Mouse (Mus musculus) intestine, embryonic 15.5 days (tissue): ENCODE results near the gene Zfp628. TPM values are rescaled to one million over a fixed set of nuclear protein-coding genes. Genes with fewer than 3 reads are reported as not detected.

ENCODE experiments used
- ATAC-seq: fragments of 200-750 bp; cut with Nextera tagmentation; 2 replicates; pipeline ENCODE4 v1.8.0; 2017; ENCODE audit warnings: moderate TSS enrichment, moderate library complexity
- H3K27ac ChIP-seq: fragments of 300-500 bp; sonication (generic); 2 replicates; pipeline ENCODE4 v1.5.1; 2015; ENCODE audit warnings: mild to moderate bottlenecking, inconsistent platforms
- H3K27me3 ChIP-seq: fragments of 300-500 bp; sonication (generic); replicated peaks from 2 replicates; pipeline ENCODE4 v1.6.1; 2015; ENCODE audit warnings: inconsistent platforms
- H3K36me3 ChIP-seq: fragments of 300-500 bp; sonication (generic); 2 replicates; pipeline ENCODE4 v1.6.1; 2015; ENCODE audit warnings: inconsistent platforms
- H3K4me1 ChIP-seq: fragments of 300-500 bp; sonication (generic); replicated peaks from 2 replicates; pipeline ENCODE4 v1.6.1; 2015; ENCODE audit warnings: inconsistent platforms
- H3K4me2 ChIP-seq: fragments of 300-500 bp; sonication (generic); replicated peaks from 2 replicates; pipeline ENCODE4 v1.6.1; 2015; ENCODE audit warnings: mild to moderate bottlenecking, inconsistent platforms
- H3K4me3 ChIP-seq: fragments of 300-500 bp; sonication (generic); replicated peaks from 2 replicates; pipeline ENCODE4 v1.5.1; 2015; ENCODE audit warnings: inconsistent platforms
- H3K9ac ChIP-seq: fragments of 300-500 bp; sonication (generic); 2 replicates; pipeline ENCODE4 v1.6.1; 2015; ENCODE audit warnings: inconsistent platforms
- H3K9me3 ChIP-seq: fragments of 300-500 bp; sonication (generic); 2 replicates; pipeline ENCODE4 v1.6.1; 2016; ENCODE audit warnings: inconsistent platforms
- WGBS: fragments of 180-500 bp; shearing (Covaris S2); methylation state at CpG from one replicate; pipeline ENCODE4 v1.1.7; 2015; 5-methylcytosine and 5-hydroxymethylcytosine counted together
- polyA plus RNA-seq: library from polyadenylated mRNA; unstranded; fragments of >200 nt; fragmentation: Nextera tagmentation; extraction: Ambion mirVana; gene quantifications from 2 replicates; pipeline ENCODE4 v1.2.1, GENCODE M21; 2015

Gene Zfp628
- polyA plus RNA-seq, 1 experiment from 2014 or later, result 3.4 TPM

- no peak overlapping the region for H3K4me3 ChIP-seq
- no peak overlapping the region for H3K4me2 ChIP-seq
- no peaks in the 10 kb centered on the region for H3K9me3 ChIP-seq
- H3K27ac ChIP-seq, result no peak overlapping the region
- 90% methylated on average over 19 of the region's 19 CpGs for WGBS
- H3K4me1 ChIP-seq, result peaks cover 39% of the 10 kb centered on the region
- peaks cover 28% of the 10 kb centered on the region for H3K36me3 ChIP-seq
- H3K9ac ChIP-seq, result no peak overlapping the region
- no peak for ATAC-seq
- H3K27me3 ChIP-seq, result no peaks in the 10 kb centered on the region
These were observed 5.5 kb downstream of the Zfp628 start for GRCm38 (mm10) chr7:4920496-4920895.

DNA sequence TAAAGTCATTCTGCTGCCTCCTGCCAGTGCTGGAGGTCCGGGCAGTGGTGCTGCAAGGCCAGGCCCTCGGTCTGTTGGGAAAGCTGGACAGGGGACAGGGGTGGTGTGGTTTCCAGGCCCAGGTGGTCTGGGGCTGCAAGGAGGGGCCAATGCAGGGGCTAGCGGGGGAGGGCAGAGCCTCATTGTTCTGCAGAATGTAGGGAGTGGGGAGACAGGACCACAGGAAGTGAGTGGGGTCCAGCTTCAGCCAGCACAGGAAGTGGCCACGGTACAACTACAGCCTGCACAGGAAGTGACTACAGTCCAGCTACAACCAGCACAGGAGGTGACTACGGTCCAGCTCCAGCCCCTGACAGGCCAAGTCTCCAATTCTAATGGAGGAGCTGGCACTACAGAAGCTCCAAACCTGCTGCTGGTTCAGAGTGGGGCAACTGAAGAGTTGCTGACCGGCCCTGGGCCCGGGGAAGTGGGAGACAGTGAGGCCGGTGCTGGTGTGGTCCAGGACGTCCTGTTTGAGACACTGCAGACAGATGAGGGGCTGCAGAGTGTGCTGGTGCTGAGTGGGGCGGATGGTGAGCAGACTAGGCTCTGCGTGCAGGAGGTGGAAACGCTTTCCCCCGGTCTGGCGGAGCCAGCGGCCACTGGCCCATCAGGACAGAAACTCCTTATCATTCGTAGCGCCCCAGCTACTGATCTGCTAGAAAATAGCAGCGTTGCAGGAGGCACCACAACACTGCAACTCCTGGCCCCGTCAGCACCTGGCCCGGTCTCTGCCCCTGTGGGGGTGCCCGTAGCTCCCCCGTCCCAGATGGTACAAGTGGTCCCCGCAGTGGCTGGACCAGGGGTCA, 6.2 kb downstream of the Zfp628 start:
- Histone ChIP-seq H3K36me3 (peaks cover 28% of the 10 kb centered on the region), H3K27me3 (no peaks in the 10 kb centered on the region), H3K4me1 (peaks cover 45% of the 10 kb centered on the region), H3K9ac (no peak overlapping the region; the same call in 1 of the 2 replicates), H3K4me2 (peak overlapping the region; percentile 17; the same call in 1 of the 2 replicates), H3K9me3 (no peaks in the 10 kb centered on the region), H3K27ac (0 out of 2 replicates have a peak overlapping the region, but pooled peaks have one; percentile 32), H3K4me3 (no peak overlapping the region)
- ATAC-seq, result no peak
- 62% methylated on average over 23 of the region's 23 CpGs for WGBS

DNA sequence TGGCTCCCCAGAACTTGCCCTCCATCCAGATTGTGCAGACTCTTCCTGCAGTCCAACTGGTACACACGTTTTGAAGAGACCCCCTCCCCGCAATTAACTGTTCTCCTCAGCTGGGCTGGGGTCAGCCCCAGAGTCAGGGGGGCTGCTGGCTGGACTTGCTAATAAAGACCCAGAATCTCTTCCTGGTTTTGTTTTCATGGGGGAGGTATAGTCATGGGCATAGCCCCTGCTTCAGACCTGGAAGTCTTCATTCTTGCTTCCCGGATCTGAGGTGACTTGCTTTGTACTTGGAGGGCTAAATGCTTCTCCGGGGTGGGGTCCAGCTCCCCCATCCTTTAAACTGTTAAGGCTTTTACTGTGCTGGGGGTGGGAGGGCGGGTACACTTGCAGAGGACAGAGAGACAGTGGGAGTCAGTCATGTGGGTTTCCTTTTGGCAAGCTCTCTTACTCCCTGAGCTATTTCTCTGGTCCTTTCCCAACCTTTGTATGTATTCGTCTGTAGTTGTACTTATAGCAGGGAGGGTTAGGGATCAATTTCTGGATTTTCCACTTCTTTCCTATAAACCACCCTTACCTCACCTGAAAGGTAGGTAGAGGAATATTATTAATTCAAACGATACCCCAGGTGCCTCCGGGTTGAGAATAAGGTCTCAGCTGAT, 6.9 kb downstream of the Zfp628 start, which contains the start of gene Nat14:
TSS of gene Nat14 (plus strand) at position 205 of the 659 bp plus-strand sequence.
- H3K27ac ChIP-seq, result peak within 1 kb of the TSS; percentile 94

GRCm38 (mm10) chr7:4922508-4922907, 7.5 kb downstream of the Zfp628 start:
- Histone ChIP-seq H3K9ac (no peak overlapping the region; the same call in 1 of the 2 replicates), H3K9me3 (no peaks in the 10 kb centered on the region)
- under 1% methylated on average over 14 of the region's 14 CpGs for WGBS

More for the DNA sequence above, 6.9 kb downstream of the Zfp628 start, which contains the start of gene Nat14:
- 32% methylated on average over 8 of the region's 8 CpGs for WGBS
- Histone ChIP-seq H3K4me3 (peak within 1 kb of the TSS; percentile 25), H3K36me3 (peaks cover 28% of the 10 kb centered on the region), H3K9ac (no peak within 1 kb of the TSS; the same call in 1 of the 2 replicates), H3K4me2 (peak within 1 kb of the TSS; percentile 67), H3K27me3 (no peaks in the 10 kb centered on the region), H3K9me3 (no peaks in the 10 kb centered on the region), H3K4me1 (peaks cover 44% of the 10 kb centered on the region)
- ATAC-seq, result no peak

DNA sequence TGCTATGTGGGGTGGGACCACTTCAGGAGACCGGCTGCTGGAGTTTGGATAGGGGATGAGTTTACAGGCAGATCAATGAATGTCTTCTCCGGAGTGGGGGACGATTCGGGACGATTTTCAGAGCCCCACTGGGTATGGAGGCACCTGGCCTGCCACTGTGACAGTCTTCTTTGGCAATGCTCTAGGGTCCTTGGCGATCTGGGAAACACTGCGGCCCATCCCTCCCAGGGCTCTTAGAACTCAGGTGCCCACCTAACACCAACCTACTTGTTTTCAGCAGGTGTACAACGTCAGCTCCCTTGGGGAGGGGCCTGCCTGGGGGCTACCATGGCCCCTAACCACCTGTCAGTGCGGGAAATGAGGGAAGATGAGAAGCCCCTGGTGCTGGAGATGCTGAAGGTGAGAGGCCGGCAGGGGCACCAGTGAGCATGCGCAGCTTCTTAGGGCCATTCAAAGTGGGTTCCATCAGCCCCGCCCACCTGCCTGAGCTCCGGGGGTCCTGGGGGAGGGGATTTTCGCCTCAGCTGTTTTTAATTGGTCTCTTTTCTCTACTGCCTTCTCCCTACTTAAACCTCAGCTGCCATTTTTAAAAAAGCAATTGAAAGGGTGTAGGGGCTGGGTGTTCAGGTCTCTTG, 8.0 kb downstream of the Zfp628 start:
- no peaks in the 10 kb centered on the region for H3K27me3 ChIP-seq
- no peaks in the 10 kb centered on the region for H3K9me3 ChIP-seq
- no peak for ATAC-seq
- no peak overlapping the region; the same call in 1 of the 2 replicates for H3K9ac ChIP-seq
- peak overlapping the region; percentile 25 for H3K4me3 ChIP-seq
- peaks cover 24% of the 10 kb centered on the region for H3K36me3 ChIP-seq
- peak overlapping the region; percentile 67 for H3K4me2 ChIP-seq
- H3K4me1 ChIP-seq, result peaks cover 46% of the 10 kb centered on the region
- WGBS, result 1% methylated on average over 14 of the region's 14 CpGs
- peak overlapping the region; percentile 94 for H3K27ac ChIP-seq

More at GRCm38 (mm10) chr7:4922508-4922907, 7.5 kb downstream of the Zfp628 start:
- peak overlapping the region; percentile 25 for H3K4me3 ChIP-seq
- H3K4me1 ChIP-seq, result peaks cover 46% of the 10 kb centered on the region
- peak overlapping the region; percentile 67 for H3K4me2 ChIP-seq
- H3K27me3 ChIP-seq, result no peaks in the 10 kb centered on the region
- peak; percentile 33 for ATAC-seq
- H3K36me3 ChIP-seq, result peaks cover 27% of the 10 kb centered on the region
- H3K27ac ChIP-seq, result peak overlapping the region; percentile 94; the same call in 1 of the 2 replicates

GRCm38 (mm10) chr7:4923586-4924364, 8.8 kb downstream of the Zfp628 start:
- 8% methylated on average over 37 of the region's 37 CpGs for WGBS
- peaks cover 46% of the 10 kb centered on the region for H3K4me1 ChIP-seq

GRCm38 (mm10) chr7:4924483-4924882, 9.5 kb downstream of the Zfp628 start:
- H3K27ac ChIP-seq, result peak overlapping the region; percentile 94
- WGBS, result 0% methylated on average over 4 of the region's 4 CpGs
- no peaks in the 10 kb centered on the region for H3K27me3 ChIP-seq
- H3K4me1 ChIP-seq, result peaks cover 46% of the 10 kb centered on the region
- no peaks in the 10 kb centered on the region for H3K9me3 ChIP-seq
- no peak overlapping the region for H3K4me3 ChIP-seq
- no peak for ATAC-seq
- peaks cover 16% of the 10 kb centered on the region for H3K36me3 ChIP-seq
- H3K9ac ChIP-seq, result no peak overlapping the region
- peak overlapping the region; percentile 67 for H3K4me2 ChIP-seq

More at GRCm38 (mm10) chr7:4923586-4924364, 8.8 kb downstream of the Zfp628 start:
- H3K27me3 ChIP-seq, result no peaks in the 10 kb centered on the region
- H3K9me3 ChIP-seq, result no peaks in the 10 kb centered on the region
- peaks cover 18% of the 10 kb centered on the region for H3K36me3 ChIP-seq
- no peak for ATAC-seq
- H3K4me2 ChIP-seq, result peak overlapping the region; percentile 67
- peak overlapping the region; percentile 19 for H3K4me3 ChIP-seq
- peak overlapping the region; percentile 50 for H3K9ac ChIP-seq
- H3K27ac ChIP-seq, result peak overlapping the region; percentile 94

GRCm38 (mm10) chr7:4924891-4925301, 9.9 kb downstream of the Zfp628 start:
- H3K4me1 ChIP-seq, result peaks cover 46% of the 10 kb centered on the region
- peak overlapping the region; percentile 94 for H3K27ac ChIP-seq
- H3K9me3 ChIP-seq, result no peaks in the 10 kb centered on the region
- H3K4me3 ChIP-seq, result no peak overlapping the region
- H3K4me2 ChIP-seq, result peak overlapping the region; percentile 67
- ATAC-seq, result peak; percentile 52
- no peaks in the 10 kb centered on the region for H3K27me3 ChIP-seq
- H3K36me3 ChIP-seq, result peaks cover 12% of the 10 kb centered on the region
- 6% methylated on average over 3 of the region's 4 CpGs for WGBS
- H3K9ac ChIP-seq, result no peak overlapping the region

- Histone ChIP-seq H3K27ac (peak within 1 kb of the TSS; percentile 94), H3K36me3 (peaks cover 6% of the 10 kb centered on the region; the same call in 1 of the 2 replicates), H3K4me1 (peaks cover 46% of the 10 kb centered on the region), H3K9me3 (no peaks in the 10 kb centered on the region), H3K27me3 (no peaks in the 10 kb centered on the region), H3K9ac (peak within 1 kb of the TSS; percentile 20; the same call in 1 of the 2 replicates), H3K4me2 (peak within 1 kb of the TSS; percentile 67), H3K4me3 (no peak within 1 kb of the TSS)
- 17% methylated on average over 6 of the region's 6 CpGs for WGBS
- ATAC-seq, result peak; percentile 52
These were observed 10.7 kb downstream of the Zfp628 start, which contains the start of gene Ssc5d for GRCm38 (mm10) chr7:4925441-4926381. Gene Ssc5d, plus strand, starts transcription at chr7:4925785.

DNA sequence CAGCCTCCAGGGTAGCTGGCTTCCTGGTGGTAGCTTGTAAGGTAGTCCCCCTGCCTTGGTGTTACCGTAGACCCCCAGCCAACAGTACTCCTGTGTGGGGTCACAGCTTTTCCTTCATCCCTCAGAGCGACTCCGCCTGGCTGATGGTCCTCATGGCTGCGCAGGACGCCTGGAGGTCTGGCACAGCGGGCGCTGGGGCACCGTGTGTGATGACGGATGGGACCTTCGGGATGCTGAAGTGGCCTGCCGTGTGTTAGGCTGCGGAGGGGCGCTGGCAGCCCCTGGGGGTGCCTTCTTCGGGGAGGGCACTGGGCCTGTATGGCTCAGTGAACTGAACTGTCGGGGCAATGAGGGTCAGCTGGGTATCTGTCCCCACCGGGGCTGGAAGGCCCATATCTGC, 11.8 kb downstream of the Zfp628 start:
- Histone ChIP-seq H3K9me3 (no peaks in the 10 kb centered on the region), H3K4me2 (no peak overlapping the region), H3K36me3 (no peaks in the 10 kb centered on the region), H3K27me3 (no peaks in the 10 kb centered on the region), H3K27ac (no peak overlapping the region), H3K9ac (no peak overlapping the region), H3K4me3 (no peak overlapping the region), H3K4me1 (peaks cover 42% of the 10 kb centered on the region)
- no peak for ATAC-seq
- 69% methylated on average over 16 of the region's 16 CpGs for WGBS
